Mouse (Mus musculus): ENCODE data around the gene Lrfn3. TPM values are rescaled to one million over a fixed set of nuclear protein-coding genes. Genes with fewer than 3 reads are reported as not detected.

The Lrfn3 gene
- total RNA-seq, 4 experiments from 2014 or later, result 1.3 to 2.4 (median 1.6) TPM

- DNase-seq (ENCODE audit: low spot score), result no peak
These were observed 15.8 kb downstream of the Lrfn3 start for GRCm38 (mm10) chr7:30346635-30347379.

GRCm38 (mm10) chr7:30339432-30340109, 23.0 kb downstream of the Lrfn3 start:
- DNase-seq (ENCODE audit: low spot score), result no peak

- DNase-seq (ENCODE audit: low spot score), result peak; percentile 64
These were observed 26.2 kb downstream of the Lrfn3 start for GRCm38 (mm10) chr7:30336384-30336783.

- DNase-seq (ENCODE audit: low spot score), result no peak
These were observed 26.9 kb downstream of the Lrfn3 start for GRCm38 (mm10) chr7:30335688-30336087.

GRCm38 (mm10) chr7:30334563-30334962, 28.0 kb downstream of the Lrfn3 start:
- DNase-seq (ENCODE audit: low spot score), result no peak

GRCm38 (mm10) chr7:30333436-30333835, 29.1 kb downstream of the Lrfn3 start:
- DNase-seq (ENCODE audit: low spot score), result peak; percentile 52

- DNase-seq (ENCODE audit: low spot score), result no peak
These were observed 29.8 kb downstream of the Lrfn3 start for GRCm38 (mm10) chr7:30332622-30333259.

GRCm38 (mm10) chr7:30331887-30332286, 30.7 kb downstream of the Lrfn3 start:
- peak; percentile 53 for DNase-seq (ENCODE audit: low spot score)

- DNase-seq (ENCODE audit: low spot score), result no peak
These were observed 34.2 kb downstream of the Lrfn3 start for GRCm38 (mm10) chr7:30328379-30328778.

- no peak for DNase-seq (ENCODE audit: low spot score)
These were observed 35.4 kb downstream of the Lrfn3 start for GRCm38 (mm10) chr7:30327140-30327539.

GRCm38 (mm10) chr7:30326427-30326826, 36.1 kb downstream of the Lrfn3 start:
- DNase-seq (ENCODE audit: low spot score), result no peak

- DNase-seq (ENCODE audit: low spot score), result no peak
These were observed 37.2 kb downstream of the Lrfn3 start for GRCm38 (mm10) chr7:30325364-30325763.

- DNase-seq (ENCODE audit: low spot score), result no peak
These were observed 38.1 kb downstream of the Lrfn3 start for GRCm38 (mm10) chr7:30324300-30324944.

GRCm38 (mm10) chr7:30323795-30324194, 38.8 kb downstream of the Lrfn3 start, which contains the start of gene Sdhaf1:
Sdhaf1 (minus strand) TSS chr7:30323895.
- no peak for DNase-seq (ENCODE audit: low spot score)

- no peak for DNase-seq (ENCODE audit: low spot score)
These were observed 39.7 kb downstream of the Lrfn3 start for GRCm38 (mm10) chr7:30322865-30323264.

GRCm38 (mm10) chr7:30322285-30322667, 40.3 kb downstream of the Lrfn3 start:
- peak; percentile 96 for DNase-seq (ENCODE audit: low spot score)

- DNase-seq (ENCODE audit: low spot score), result peak; percentile 67
These were observed 40.9 kb downstream of the Lrfn3 start, which contains the start of gene E130208F15Rik for GRCm38 (mm10) chr7:30321539-30322284. E130208F15Rik (plus strand) TSS chr7:30321740.

- no peak for DNase-seq (ENCODE audit: low spot score)
These were observed 41.6 kb downstream of the Lrfn3 start for GRCm38 (mm10) chr7:30320946-30321345.

GRCm38 (mm10) chr7:30318142-30318541, 44.4 kb downstream of the Lrfn3 start:
- DNase-seq (ENCODE audit: low spot score), result no peak

- DNase-seq (ENCODE audit: low spot score), result no peak
These were observed 46.7 kb downstream of the Lrfn3 start for GRCm38 (mm10) chr7:30315559-30316529.

Data from heart, adult 8-10 months (tissue).